Comparison of ENCODE assay signal across 1 mouse cellular context in the genomic region with DNA sequence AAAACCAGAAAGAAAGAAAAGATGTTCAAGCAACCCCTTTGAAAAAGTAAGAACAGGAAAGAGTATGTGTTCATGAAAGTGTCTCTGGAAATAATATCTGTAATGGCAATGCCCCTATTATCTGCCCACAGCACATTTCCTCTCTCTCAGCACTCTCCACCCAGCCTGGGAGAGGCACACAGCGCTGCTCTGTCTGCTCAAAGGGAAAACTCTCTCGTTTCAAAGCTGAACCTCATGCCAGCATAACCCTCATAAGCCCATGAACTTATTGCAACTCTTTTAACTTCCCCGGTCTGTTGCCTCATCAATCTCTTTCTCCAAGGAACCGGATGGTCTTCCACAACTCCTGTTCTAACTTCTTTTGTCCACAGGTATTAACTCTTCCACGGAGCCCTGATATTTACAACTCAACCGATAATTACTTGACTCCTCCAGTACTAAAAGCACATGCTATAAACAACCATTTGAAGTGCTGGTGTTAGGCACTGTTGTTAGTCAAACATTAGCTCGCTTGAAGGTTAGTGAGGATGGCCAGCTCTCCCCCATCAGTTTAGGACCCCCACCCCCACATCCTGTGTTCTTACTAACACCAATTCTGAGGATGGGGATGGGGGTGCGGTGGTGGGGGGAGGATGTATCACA.
TF ChIP-seq lines count a peak whose summit lies in the region.

No protein-coding gene starts in this region.

TF ChIP-seq in MEL, 35 proteins besides CTCF, POLR2A, EP300 and RAD21 (continued from another document):
- TF ChIP-seq GATA1 (IDR thresholded peaks at IDR 0.05; ENCODE audit: low read depth, low read length): peak; percentile 98
- peak; percentile 51; the same call in 1 of the 2 replicates for TF ChIP-seq JUND (IDR thresholded peaks at IDR 0.05; ENCODE audit: low read depth, low read length)
- TF ChIP-seq NRF1 (IDR thresholded peaks at IDR 0.05; ENCODE audit: insufficient read depth, low read depth, low read length, poor library complexity, severe bottlenecking): 0 out of 2 replicates have a peak, but pooled peaks have one; percentile 33
- no peak for TF ChIP-seq CHD1 (IDR thresholded peaks at IDR 0.05; ENCODE audit: low read depth, low read length)
- TF ChIP-seq ETS1 (IDR thresholded peaks at IDR 0.05; ENCODE audit: low read depth, low read length): peak; percentile 85
- TF ChIP-seq E2F4 (IDR thresholded peaks at IDR 0.05; ENCODE audit: borderline replicate concordance, low read depth, low read length): no peak
- peak; percentile 40; the same call in 1 of the 2 replicates for TF ChIP-seq ZKSCAN1 (IDR thresholded peaks at IDR 0.05; ENCODE audit: low read depth, low read length)
- TF ChIP-seq KAT2A (conservative IDR thresholded peaks at IDR 0.05; ENCODE audit: low read depth, low read length): no peak
- 0 out of 2 replicates have a peak, but pooled peaks have one; percentile 18 for TF ChIP-seq ELF1 (IDR thresholded peaks at IDR 0.05; ENCODE audit: low read depth, low read length)
- 0 out of 2 replicates have a peak, but pooled peaks have one; percentile 16 for TF ChIP-seq MYB (IDR thresholded peaks at IDR 0.05; ENCODE audit: low read depth, low read length)
